Mouse (Mus musculus): ENCODE results near the gene Nav2. TPM values are rescaled to one million over a fixed set of nuclear protein-coding genes. Genes with fewer than 3 reads are reported as not detected.

The Nav2 gene
- polyA plus RNA-seq, 1 experiment from 2014 or later, result 2.8 TPM

- Histone ChIP-seq H3K4me1 (no peaks in the 10 kb centered on the region), H3K36me3 (no peaks in the 10 kb centered on the region), H3K9ac (no peak overlapping the region), H3K4me2 (no peak overlapping the region), H3K4me3 (no peak overlapping the region), H3K9me3 (replicated peaks) (no peaks in the 10 kb centered on the region), H3K27ac (no peak overlapping the region), H3K27me3 (replicated peaks) (no peaks in the 10 kb centered on the region)
- ATAC-seq, result no peak
- 66% methylated on average over 18 of the region's 18 CpGs for WGBS (ENCODE audit: insufficient replicate concordance)
Observed at GRCm38 (mm10) chr7:49159646-49160555, 251.4 kb downstream of the Nav2 start.

DNA sequence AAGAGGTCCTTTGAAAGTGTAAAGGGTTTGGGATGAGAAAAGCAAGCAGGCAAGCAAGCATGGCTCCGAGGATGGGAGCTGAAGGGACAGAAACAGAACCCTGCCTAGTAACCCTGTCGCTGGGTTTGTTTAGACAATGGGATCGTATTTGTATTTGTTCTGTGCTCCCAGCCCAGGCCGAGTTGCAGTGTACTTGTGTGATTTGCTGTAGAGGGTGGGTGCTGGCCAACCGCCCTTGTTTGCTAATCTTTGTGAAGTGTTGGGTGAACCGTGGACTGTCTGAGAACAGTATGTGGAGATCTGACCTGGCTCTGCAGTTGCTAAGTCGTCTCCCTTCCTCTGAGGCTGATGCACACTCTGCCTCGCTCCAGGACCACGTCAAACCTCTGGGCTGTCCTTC is 253.6 kb downstream of the Nav2 start:
- no peak overlapping the region for H3K4me3 ChIP-seq
- peak; percentile 50; the same call in 1 of the 2 replicates for ATAC-seq
- no peak overlapping the region for H3K9ac ChIP-seq
- no peaks in the 10 kb centered on the region for H3K4me1 ChIP-seq
- 34% methylated on average over 9 of the region's 9 CpGs for WGBS (ENCODE audit: insufficient replicate concordance)
- no peak overlapping the region for H3K4me2 ChIP-seq
- H3K9me3 ChIP-seq (replicated peaks), result no peaks in the 10 kb centered on the region
- H3K27ac ChIP-seq, result no peak overlapping the region
- H3K27me3 ChIP-seq (replicated peaks), result no peaks in the 10 kb centered on the region
- no peaks in the 10 kb centered on the region for H3K36me3 ChIP-seq

DNA sequence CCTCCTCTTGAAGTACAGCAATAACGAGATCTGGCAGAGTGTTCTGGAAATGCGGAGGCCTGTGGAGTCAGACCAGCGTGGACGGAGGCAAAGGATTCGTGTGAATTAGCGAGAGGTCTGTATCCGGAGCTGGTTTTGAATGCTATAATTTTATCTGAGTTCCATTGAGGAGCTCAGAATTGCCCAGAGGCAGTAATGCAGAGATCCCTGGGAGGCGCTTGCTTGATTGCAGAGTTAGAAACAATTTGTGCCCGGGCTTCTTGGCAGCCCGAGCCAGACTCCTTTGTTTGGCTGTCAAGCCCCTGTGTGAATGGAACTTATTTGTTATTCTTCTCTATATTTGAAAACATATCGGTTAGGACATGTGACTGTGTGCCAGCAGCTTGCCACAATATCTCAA is 255.3 kb downstream of the Nav2 start:
- no peak overlapping the region for H3K4me2 ChIP-seq
- H3K27me3 ChIP-seq (replicated peaks), result no peaks in the 10 kb centered on the region
- no peak overlapping the region for H3K9ac ChIP-seq
- no peak for ATAC-seq
- H3K36me3 ChIP-seq, result no peaks in the 10 kb centered on the region
- WGBS (ENCODE audit: insufficient replicate concordance), result 71% methylated on average over 11 of the region's 11 CpGs
- H3K27ac ChIP-seq, result no peak overlapping the region
- H3K9me3 ChIP-seq (replicated peaks), result no peaks in the 10 kb centered on the region
- no peak overlapping the region for H3K4me3 ChIP-seq
- no peaks in the 10 kb centered on the region for H3K4me1 ChIP-seq

DNA sequence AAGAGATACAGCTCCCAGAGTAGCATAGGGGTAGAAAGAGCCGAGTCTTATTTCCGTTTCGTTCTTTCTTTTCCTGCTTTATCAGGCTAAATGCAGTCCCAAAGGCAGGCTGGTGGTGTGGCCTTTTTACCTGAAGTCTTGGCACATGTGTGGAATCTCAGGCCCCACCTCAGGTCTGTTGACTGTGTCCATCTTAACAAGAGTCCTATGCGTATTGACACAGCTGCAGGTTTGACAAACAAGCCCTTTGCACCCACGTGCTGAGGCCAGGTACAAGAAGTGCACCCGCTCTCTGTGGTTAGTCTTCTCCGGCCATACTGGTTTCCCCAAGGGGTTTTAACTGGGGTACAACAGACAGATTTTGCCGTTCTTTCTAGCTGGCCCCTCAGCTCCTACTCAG is 256.4 kb downstream of the Nav2 start:
- Histone ChIP-seq H3K4me2 (no peak overlapping the region), H3K4me3 (no peak overlapping the region), H3K27me3 (replicated peaks) (no peaks in the 10 kb centered on the region), H3K9me3 (replicated peaks) (no peaks in the 10 kb centered on the region), H3K4me1 (no peaks in the 10 kb centered on the region), H3K36me3 (no peaks in the 10 kb centered on the region), H3K9ac (no peak overlapping the region), H3K27ac (no peak overlapping the region)
- ATAC-seq, result no peak
- WGBS (ENCODE audit: insufficient replicate concordance), result 63% methylated on average over 8 of the region's 8 CpGs

GRCm38 (mm10) chr7:49172926-49173325 is 264.4 kb downstream of the Nav2 start:
- 47% methylated on average over 3 of the region's 3 CpGs for WGBS (ENCODE audit: insufficient replicate concordance)
- Histone ChIP-seq H3K4me3 (no peak overlapping the region), H3K4me1 (no peaks in the 10 kb centered on the region), H3K4me2 (no peak overlapping the region), H3K27ac (no peak overlapping the region), H3K36me3 (no peaks in the 10 kb centered on the region), H3K9ac (no peak overlapping the region), H3K27me3 (replicated peaks) (no peaks in the 10 kb centered on the region), H3K9me3 (replicated peaks) (no peaks in the 10 kb centered on the region)
- ATAC-seq, result no peak

DNA sequence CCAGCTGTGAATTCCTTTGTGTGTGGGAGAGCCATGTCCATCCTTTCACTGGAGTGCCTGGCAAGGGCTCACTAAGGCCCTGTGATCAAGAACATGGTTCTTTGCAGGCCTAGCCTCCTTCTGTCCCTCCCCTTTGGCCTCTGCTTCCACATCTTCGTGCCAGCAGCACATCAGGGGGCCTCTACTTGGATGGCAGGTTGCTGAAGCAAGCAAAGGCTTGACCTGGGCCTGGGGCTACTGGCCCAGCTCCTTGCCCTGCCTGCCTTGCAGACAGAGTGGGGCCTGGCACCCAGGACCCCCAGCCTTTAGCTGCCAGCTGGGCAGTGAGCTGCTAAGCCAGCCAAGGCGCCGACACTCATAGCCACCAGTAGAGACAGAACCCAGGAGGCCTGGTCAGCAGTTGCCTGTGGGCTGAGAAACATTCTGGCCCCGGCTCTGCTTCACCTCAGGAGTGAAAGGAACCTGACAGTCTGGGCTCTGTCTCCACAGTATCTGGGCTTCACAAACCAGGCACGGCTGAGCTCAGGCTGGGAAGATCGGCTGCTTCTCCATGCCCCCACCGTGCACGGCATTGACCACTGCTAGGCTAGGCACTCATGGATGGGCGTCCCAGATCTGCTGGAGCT is 267.4 kb downstream of the Nav2 start:
- no peaks in the 10 kb centered on the region for H3K9me3 ChIP-seq (replicated peaks)
- no peak overlapping the region for H3K27ac ChIP-seq
- H3K36me3 ChIP-seq, result no peaks in the 10 kb centered on the region
- H3K9ac ChIP-seq, result no peak overlapping the region
- no peak overlapping the region for H3K4me3 ChIP-seq
- H3K27me3 ChIP-seq (replicated peaks), result no peaks in the 10 kb centered on the region
- no peak for ATAC-seq
- H3K4me1 ChIP-seq, result no peaks in the 10 kb centered on the region
- 74% methylated on average over 9 of the region's 9 CpGs for WGBS (ENCODE audit: insufficient replicate concordance)
- no peak overlapping the region for H3K4me2 ChIP-seq

GRCm38 (mm10) chr7:49176590-49177201 is 268.2 kb downstream of the Nav2 start:
- no peaks in the 10 kb centered on the region for H3K4me1 ChIP-seq
- no peaks in the 10 kb centered on the region for H3K36me3 ChIP-seq
- no peaks in the 10 kb centered on the region for H3K9me3 ChIP-seq (replicated peaks)
- ATAC-seq, result no peak
- 76% methylated on average over 21 of the region's 21 CpGs for WGBS (ENCODE audit: insufficient replicate concordance)
- H3K27me3 ChIP-seq (replicated peaks), result no peaks in the 10 kb centered on the region
- H3K4me3 ChIP-seq, result no peak overlapping the region
- no peak overlapping the region for H3K4me2 ChIP-seq
- no peak overlapping the region for H3K27ac ChIP-seq
- H3K9ac ChIP-seq, result no peak overlapping the region

DNA sequence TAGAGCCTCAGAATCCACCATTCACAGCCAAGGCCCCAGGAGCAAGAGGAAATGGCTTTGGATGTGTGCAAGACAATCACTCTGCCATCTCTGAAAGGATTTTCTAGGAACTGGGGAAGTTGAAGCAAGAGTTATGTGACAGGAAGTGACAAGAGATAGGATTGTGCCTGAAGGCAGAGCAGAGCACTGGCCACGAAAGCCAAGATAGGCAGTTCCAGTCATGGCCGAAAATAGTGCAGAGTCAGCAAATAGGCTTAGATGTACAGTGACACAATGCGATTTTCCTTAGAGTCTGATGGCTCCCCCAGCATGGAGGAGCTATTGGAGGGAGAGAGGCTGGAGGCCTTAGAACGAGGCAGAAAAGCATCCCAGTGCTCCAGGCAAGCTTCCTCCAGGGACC is 269.7 kb downstream of the Nav2 start:
- 0 out of 2 replicates have a peak, but pooled peaks have one; percentile 27 for ATAC-seq
- Histone ChIP-seq H3K9me3 (replicated peaks) (no peaks in the 10 kb centered on the region), H3K4me1 (no peaks in the 10 kb centered on the region), H3K4me3 (no peak overlapping the region), H3K4me2 (no peak overlapping the region), H3K27me3 (replicated peaks) (no peaks in the 10 kb centered on the region), H3K36me3 (no peaks in the 10 kb centered on the region), H3K27ac (peak overlapping the region; percentile 28; the same call in 1 of the 2 replicates), H3K9ac (no peak overlapping the region)
- WGBS (ENCODE audit: insufficient replicate concordance), result 30% methylated on average over 4 of the region's 4 CpGs

GRCm38 (mm10) chr7:49181010-49181409 is 272.5 kb downstream of the Nav2 start:
- H3K9ac ChIP-seq, result no peak overlapping the region
- no peak overlapping the region for H3K4me2 ChIP-seq
- 63% methylated on average over 8 of the region's 8 CpGs for WGBS (ENCODE audit: insufficient replicate concordance)
- H3K36me3 ChIP-seq, result no peaks in the 10 kb centered on the region
- H3K4me3 ChIP-seq, result no peak overlapping the region
- H3K27ac ChIP-seq, result no peak overlapping the region
- H3K9me3 ChIP-seq (replicated peaks), result no peaks in the 10 kb centered on the region
- no peak for ATAC-seq
- H3K27me3 ChIP-seq (replicated peaks), result no peaks in the 10 kb centered on the region
- no peaks in the 10 kb centered on the region for H3K4me1 ChIP-seq

- Histone ChIP-seq H3K9ac (no peak overlapping the region), H3K4me1 (no peaks in the 10 kb centered on the region), H3K27me3 (replicated peaks) (no peaks in the 10 kb centered on the region), H3K4me3 (no peak overlapping the region), H3K4me2 (no peak overlapping the region), H3K9me3 (replicated peaks) (no peaks in the 10 kb centered on the region), H3K36me3 (no peaks in the 10 kb centered on the region), H3K27ac (no peak overlapping the region)
- ATAC-seq, result no peak
- WGBS (ENCODE audit: insufficient replicate concordance), result 63% methylated on average over 5 of the region's 5 CpGs
Observed at GRCm38 (mm10) chr7:49182427-49182826, 273.9 kb downstream of the Nav2 start.

- ATAC-seq, result no peak
- H3K9me3 ChIP-seq (replicated peaks), result no peaks in the 10 kb centered on the region
- H3K4me3 ChIP-seq, result no peak overlapping the region
- 58% methylated on average over 5 of the region's 5 CpGs for WGBS (ENCODE audit: insufficient replicate concordance)
- no peaks in the 10 kb centered on the region for H3K36me3 ChIP-seq
- H3K9ac ChIP-seq, result no peak overlapping the region
- no peak overlapping the region for H3K4me2 ChIP-seq
- H3K27me3 ChIP-seq (replicated peaks), result no peaks in the 10 kb centered on the region
- H3K4me1 ChIP-seq, result no peaks in the 10 kb centered on the region
- no peak overlapping the region for H3K27ac ChIP-seq
Observed at GRCm38 (mm10) chr7:49183696-49184095, 275.2 kb downstream of the Nav2 start.

GRCm38 (mm10) chr7:49185991-49186390 is 277.5 kb downstream of the Nav2 start:
- Histone ChIP-seq H3K9ac (no peak overlapping the region), H3K27ac (no peak overlapping the region), H3K27me3 (replicated peaks) (no peaks in the 10 kb centered on the region), H3K4me1 (no peaks in the 10 kb centered on the region), H3K36me3 (no peaks in the 10 kb centered on the region), H3K9me3 (replicated peaks) (no peaks in the 10 kb centered on the region), H3K4me3 (no peak overlapping the region), H3K4me2 (no peak overlapping the region)
- WGBS (ENCODE audit: insufficient replicate concordance), result 56% methylated on average over 5 of the region's 5 CpGs
- ATAC-seq, result no peak

Data from liver, embryonic 12.5 days (tissue).